Mouse (Mus musculus) C2C12 (cell line): ENCODE results near the gene A830005F24Rik.

Experiments
- CEBPB ChIP-seq: IDR thresholded peaks from one replicate; pipeline ENCODE4 v1.6.1; 2011; ENCODE audit warnings: low read depth, mild to moderate bottlenecking, control low read depth, moderate library complexity
- CTCF ChIP-seq: IDR thresholded peaks from one replicate; pipeline ENCODE4 v1.5.1; 2011; ENCODE audit not compliant: control insufficient read depth, insufficient read depth, insufficient read length
- FOSL1 ChIP-seq: IDR thresholded peaks from one replicate; pipeline ENCODE4 v1.8.0; 2011; ENCODE audit warnings: mild to moderate bottlenecking, low read length; ENCODE audit not compliant: poor library complexity, insufficient read depth, severe bottlenecking
- MAX ChIP-seq: IDR thresholded peaks from one replicate; pipeline ENCODE4 v1.6.1; 2011; ENCODE audit warnings: mild to moderate bottlenecking, control low read depth
- MYOD1 ChIP-seq: IDR thresholded peaks from one replicate; pipeline ENCODE4 v1.6.1; 2011; ENCODE audit warnings: low read depth; ENCODE audit not compliant: control insufficient read depth, insufficient read length
- MYOG ChIP-seq: IDR thresholded peaks from one replicate; pipeline ENCODE4 v1.6.1; 2011; ENCODE audit not compliant: control insufficient read depth, insufficient read length; ENCODE audit errors: extremely low read depth
- USF1 ChIP-seq: IDR thresholded peaks from one replicate; pipeline ENCODE4 v1.6.1; 2011; ENCODE audit warnings: low read depth, mild to moderate bottlenecking, control low read depth, moderate library complexity

- no peak for TF ChIP-seq CTCF
- no peak for TF ChIP-seq MYOG
- TF ChIP-seq USF1 = no peak
- TF ChIP-seq MAX = no peak
- TF ChIP-seq MYOD1 = no peak
- no peak for TF ChIP-seq CEBPB
- no peak for TF ChIP-seq FOSL1
Measured at GRCm38 (mm10) chr13:48466186-48466585, 47.2 kb upstream of the A830005F24Rik start.
